Mouse (Mus musculus) erythroblast, embryonic 14.5 days (primary cell): ENCODE data around the gene Acd. TPM values are rescaled to one million over a fixed set of nuclear protein-coding genes. Genes with fewer than 3 reads are reported as not detected.

Source experiments
- H3K27me3 ChIP-seq: 2 replicates; pipeline ENCODE4 v1.6.1; 2012; ENCODE audit warnings: inconsistent platforms; ENCODE audit not compliant: control insufficient read depth
- H3K36me3 ChIP-seq: 2 replicates; pipeline ENCODE4 v1.6.1; 2012; ENCODE audit warnings: mild to moderate bottlenecking, inconsistent platforms; ENCODE audit not compliant: control insufficient read depth
- H3K4me1 ChIP-seq: 2 replicates; pipeline ENCODE4 v1.6.1; 2012; ENCODE audit warnings: inconsistent platforms; ENCODE audit not compliant: control insufficient read depth
- H3K4me3 ChIP-seq: replicated peaks from 2 replicates; pipeline ENCODE3; 2012; ENCODE audit warnings: moderate library complexity, mild to moderate bottlenecking, inconsistent platforms
- H3K9me3 ChIP-seq: 2 replicates; pipeline ENCODE4 v1.6.1; 2012; ENCODE audit warnings: low read length, inconsistent platforms, mixed read lengths; ENCODE audit not compliant: control insufficient read depth
- GATA1 ChIP-seq: IDR thresholded peaks from 2 replicates; pipeline ENCODE4 v1.6.1; 2012; ENCODE audit warnings: low read length, inconsistent platforms, mixed read lengths
- TAL1 ChIP-seq: IDR thresholded peaks from 3 replicates; pipeline ENCODE4 v1.6.1; 2012; ENCODE audit warnings: low read length, inconsistent platforms, mixed read lengths
- polyA plus RNA-seq: library from polyadenylated mRNA; stranded (reverse); fragments of >175 nt; gene quantifications from 2 replicates; pipeline ENCODE4 v1.2.3, GENCODE M21; 2012

The Acd gene
- polyA plus RNA-seq, 1 experiment = 3.8 TPM

- Histone ChIP-seq H3K4me3 (no peak within 1 kb of the TSS), H3K9me3 (no peaks in the 10 kb centered on the region), H3K4me1 (peaks cover 12% of the 10 kb centered on the region), H3K36me3 (peaks cover 43% of the 10 kb centered on the region), H3K27me3 (peaks cover 5% of the 10 kb centered on the region; the same call in 1 of the 2 replicates)
- TF ChIP-seq GATA1 (no peak), TAL1 (no peak)
Observed at GRCm38 (mm10) chr8:105685796-105686308, 15.1 kb downstream of the Acd start, which contains the start of gene Carmil2. TSS of gene Carmil2 (plus strand) at chr8:105686274.

DNA sequence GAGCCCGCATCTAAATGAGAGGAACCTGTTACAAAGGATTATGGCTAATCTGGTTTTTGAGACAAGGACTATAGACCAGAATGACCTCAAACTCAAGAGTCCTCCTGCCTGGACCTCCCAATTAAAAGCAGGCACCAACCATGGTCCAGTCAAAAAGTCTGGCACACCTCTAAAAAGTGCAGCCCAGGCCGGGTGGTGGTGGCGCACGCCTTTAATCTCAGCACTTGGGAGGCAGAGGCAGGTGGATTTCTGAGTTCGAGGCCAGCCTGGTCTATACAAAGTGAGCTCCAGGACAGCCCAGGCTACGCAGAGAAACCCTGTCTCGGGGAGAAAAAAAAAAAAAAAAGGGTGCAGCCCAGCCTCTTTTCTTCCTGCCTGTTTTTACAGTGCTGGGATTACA is 15.6 kb downstream of the Acd start:
- Histone ChIP-seq H3K9me3 (no peaks in the 10 kb centered on the region), H3K27me3 (peaks cover 5% of the 10 kb centered on the region; the same call in 1 of the 2 replicates), H3K4me1 (peaks cover 12% of the 10 kb centered on the region), H3K4me3 (no peak overlapping the region), H3K36me3 (peaks cover 49% of the 10 kb centered on the region)
- no peak for TF ChIP-seq GATA1
- TF ChIP-seq TAL1 = no peak

- TF ChIP-seq TAL1 (no peak), GATA1 (no peak)
- Histone ChIP-seq H3K9me3 (no peaks in the 10 kb centered on the region), H3K4me1 (no peaks in the 10 kb centered on the region)
Observed at GRCm38 (mm10) chr8:105677891-105678290, 23.0 kb downstream of the Acd start.

DNA sequence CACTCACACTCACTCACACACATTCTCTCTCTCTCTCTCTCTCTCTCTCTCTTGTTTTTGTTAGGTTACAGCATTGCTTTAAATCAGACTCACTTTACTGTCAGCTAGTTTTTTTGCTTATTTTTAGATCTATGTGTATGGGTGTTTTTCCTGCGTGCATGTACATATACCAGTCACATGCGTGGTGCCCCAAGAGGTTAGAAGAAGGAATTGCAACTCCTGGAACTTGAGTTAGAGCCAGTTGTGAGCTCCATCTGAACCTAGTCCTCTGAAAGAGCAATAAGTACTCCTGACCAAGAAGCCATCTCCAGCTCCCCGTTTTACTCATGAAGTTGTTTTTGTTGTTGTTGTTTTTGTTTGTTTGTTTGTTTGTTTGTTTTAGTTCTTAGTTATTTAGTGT is 39.7 kb downstream of the Acd start:
- Histone ChIP-seq H3K36me3 (peaks cover 79% of the 10 kb centered on the region), H3K27me3 (no peaks in the 10 kb centered on the region), H3K4me1 (no peaks in the 10 kb centered on the region), H3K9me3 (no peaks in the 10 kb centered on the region), H3K4me3 (no peak overlapping the region)
- TF ChIP-seq TAL1 (no peak), GATA1 (no peak)

More at GRCm38 (mm10) chr8:105677891-105678290, 23.0 kb downstream of the Acd start:
- Histone ChIP-seq H3K27me3 (no peaks in the 10 kb centered on the region), H3K4me3 (no peak overlapping the region), H3K36me3 (peaks cover 98% of the 10 kb centered on the region)

- no peak overlapping the region for H3K4me3 ChIP-seq
- no peaks in the 10 kb centered on the region for H3K9me3 ChIP-seq
- TF ChIP-seq TAL1 = no peak
- no peak for TF ChIP-seq GATA1
- H3K27me3 ChIP-seq = no peaks in the 10 kb centered on the region
- peaks cover 76% of the 10 kb centered on the region for H3K36me3 ChIP-seq
- H3K4me1 ChIP-seq = no peaks in the 10 kb centered on the region; the same call in 1 of the 2 replicates
Observed at GRCm38 (mm10) chr8:105657641-105658040, 43.3 kb downstream of the Acd start.

GRCm38 (mm10) chr8:105648929-105649328 is 52.0 kb downstream of the Acd start:
- no peaks in the 10 kb centered on the region for H3K27me3 ChIP-seq
- no peaks in the 10 kb centered on the region for H3K9me3 ChIP-seq
- H3K4me3 ChIP-seq = no peak overlapping the region
- TF ChIP-seq GATA1 (no peak), TAL1 (no peak)
- H3K4me1 ChIP-seq = peaks cover 4% of the 10 kb centered on the region
- peaks cover 89% of the 10 kb centered on the region for H3K36me3 ChIP-seq

Other genes starting within 250 kb of the Acd start
- gene Tppp3, start 229.6 kb downstream of the Acd start, polyA plus RNA-seq = 0.34 and 0.96 TPM in 2 replicates
- 0.14 and 0.23 TPM in 2 replicates for gene Zdhhc1, start 204.2 kb downstream of the Acd start, polyA plus RNA-seq
- gene Hsd11b2, start 182.3 kb downstream of the Acd start, polyA plus RNA-seq = not detected in 2 replicates
- gene Atp6v0d1, start 135.1 kb downstream of the Acd start, polyA plus RNA-seq = 7.7 and 7.8 TPM in 2 replicates
- 0.23 and 0.27 TPM in 2 replicates for gene Ripor1, start 95.8 kb downstream of the Acd start, polyA plus RNA-seq
- gene Ctcf, start 64.5 kb downstream of the Acd start, polyA plus RNA-seq = 24.5 and 26.6 TPM in 2 replicates
- not detected in 2 replicates for gene Agrp, start 63.7 kb downstream of the Acd start, polyA plus RNA-seq
- gene Carmil2, start 14.8 kb downstream of the Acd start, polyA plus RNA-seq = 3.4 and 4.2 TPM in 2 replicates
- gene Pard6a, start within 50 bp of the Acd start, polyA plus RNA-seq = 0.73 and 0.78 TPM in 2 replicates
- not detected in 2 replicates for gene 4933405L10Rik, start 6.6 kb upstream of the Acd start, polyA plus RNA-seq
- 2.4 TPM in 2 replicates for gene Enkd1, start 7.1 kb upstream of the Acd start, polyA plus RNA-seq
- 0.24 and 0.41 TPM in 2 replicates for gene Gfod2, start 57.6 kb upstream of the Acd start, polyA plus RNA-seq
- 24.4 and 25.6 TPM in 2 replicates for gene Ranbp10, start 126.2 kb upstream of the Acd start, polyA plus RNA-seq
- gene Tsnaxip1, start 126.6 kb upstream of the Acd start, polyA plus RNA-seq = 0.02 TPM in 1 of 2 replicates, not detected in the other
- 7.1 and 9.1 TPM in 2 replicates for gene Cenpt, start 152.2 kb upstream of the Acd start, polyA plus RNA-seq
- gene Thap11, start 154.0 kb upstream of the Acd start, polyA plus RNA-seq = 2.8 and 3.4 TPM in 2 replicates
- 8.1 and 9.1 TPM in 2 replicates for gene Nutf2, start 159.5 kb upstream of the Acd start, polyA plus RNA-seq
- 1.1 and 1.3 TPM in 2 replicates for gene Edc4, start 179.8 kb upstream of the Acd start, polyA plus RNA-seq
- gene Nrn1l, start 192.5 kb upstream of the Acd start, polyA plus RNA-seq = 0.27 and 0.39 TPM in 2 replicates
- gene Pskh1, start 199.3 kb upstream of the Acd start, polyA plus RNA-seq = 0.79 and 1.4 TPM in 2 replicates
- not detected in 2 replicates for gene Ctrl, start 232.8 kb upstream of the Acd start, polyA plus RNA-seq
- 3.2 and 4.6 TPM in 2 replicates for gene Psmb10, start 237.3 kb upstream of the Acd start, polyA plus RNA-seq
- 0.33 and 0.36 TPM in 2 replicates for gene Lcat, start 242.3 kb upstream of the Acd start, polyA plus RNA-seq